Mouse (Mus musculus) inflammation-experienced regulatory T-cells, adult 6 months (primary cell): ENCODE results near the gene E130218I03Rik. TPM values are rescaled to one million over a fixed set of nuclear protein-coding genes. Genes with fewer than 3 reads are reported as not detected.
"Not testable (repeated sequence)": the region's sequence is repeated elsewhere in the genome, so short reads cannot be mapped to it uniquely, and the experiment has no call there.

Source experiments
- ATAC-seq: one replicate; pipeline ENCODE4 v1.8.0; 2017
- polyA plus RNA-seq, 3 experiments: library from polyadenylated mRNA; unstranded; fragments of 100-300 nt; shearing (Covaris generic); gene quantifications; one replicate each; pipeline ENCODE4 v1.2.1; 2017

Gene E130218I03Rik
- polyA plus RNA-seq, 3 experiments from 2014 or later = 2.3 TPM; not detected in 2

GRCm38 (mm10) chr4:134252131-134252910, 8.9 kb downstream of the E130218I03Rik start:
- ATAC-seq = no peak

GRCm38 (mm10) chr4:134252911-134253721, 9.7 kb downstream of the E130218I03Rik start:
- no peak for ATAC-seq

GRCm38 (mm10) chr4:134253722-134254324, 10.4 kb downstream of the E130218I03Rik start, which contains the start of gene Grrp1:
Grrp1 (minus strand) TSS chr4:134254106.
- no peak for ATAC-seq

- no peak for ATAC-seq
Measured at GRCm38 (mm10) chr4:134254835-134255234, 11.4 kb downstream of the E130218I03Rik start.

- no peak for ATAC-seq
Measured at GRCm38 (mm10) chr4:134255854-134256253, 12.4 kb downstream of the E130218I03Rik start.

- ATAC-seq = no peak
Measured at GRCm38 (mm10) chr4:134256407-134257197, 13.1 kb downstream of the E130218I03Rik start.

- ATAC-seq = no peak
Measured at GRCm38 (mm10) chr4:134257198-134258009, 13.9 kb downstream of the E130218I03Rik start.

- no peak for ATAC-seq
Measured at GRCm38 (mm10) chr4:134258354-134258753, 14.9 kb downstream of the E130218I03Rik start.

- ATAC-seq = no peak
Measured at GRCm38 (mm10) chr4:134263191-134263590, 19.7 kb downstream of the E130218I03Rik start.

GRCm38 (mm10) chr4:134265860-134266585, 22.6 kb downstream of the E130218I03Rik start:
- no peak for ATAC-seq

- ATAC-seq = no peak
Measured at GRCm38 (mm10) chr4:134268102-134268655, 24.7 kb downstream of the E130218I03Rik start.

- not testable (repeated sequence) for ATAC-seq
Measured at GRCm38 (mm10) chr4:134269622-134270021, 26.2 kb downstream of the E130218I03Rik start.

- no peak for ATAC-seq
Measured at GRCm38 (mm10) chr4:134271979-134272378, 28.5 kb downstream of the E130218I03Rik start.

GRCm38 (mm10) chr4:134272731-134273416, 29.4 kb downstream of the E130218I03Rik start:
- no peak for ATAC-seq

- ATAC-seq = peak; percentile 99
Measured at GRCm38 (mm10) chr4:134273417-134274345, 30.2 kb downstream of the E130218I03Rik start.

- ATAC-seq = no peak
Measured at GRCm38 (mm10) chr4:134284942-134285341, 41.5 kb downstream of the E130218I03Rik start.

GRCm38 (mm10) chr4:134286226-134287167, 43.0 kb downstream of the E130218I03Rik start:
- ATAC-seq = no peak
